Mouse (Mus musculus): ENCODE results near the gene Dkkl1.
"Not testable (repeated sequence)": the region's sequence is repeated elsewhere in the genome, so short reads cannot be mapped to it uniquely, and the experiment has no call there.

DNA sequence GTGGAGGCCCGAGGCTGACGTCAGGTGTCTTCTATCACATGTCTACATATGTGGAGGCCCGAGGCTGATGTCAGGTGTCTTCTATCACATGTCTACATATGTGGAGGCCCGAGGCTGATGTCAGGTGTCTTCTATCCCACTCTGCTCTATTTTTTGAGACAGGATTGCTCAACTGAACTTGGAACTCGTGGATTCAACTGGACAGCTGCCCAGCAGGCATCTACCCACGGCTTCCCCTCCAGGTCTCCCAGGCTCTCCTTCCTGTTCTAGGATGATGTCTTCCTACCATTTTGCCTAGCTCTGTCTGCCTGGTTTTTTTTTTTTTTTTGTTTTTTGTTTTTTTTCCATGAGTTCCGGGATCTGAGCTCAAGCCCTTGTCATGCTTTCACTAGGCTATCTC is 43.9 kb upstream of the Dkkl1 start:
- not testable (repeated sequence) for TF ChIP-seq CTCF (IDR thresholded peaks at IDR 0.05; ENCODE audit: borderline replicate concordance, insufficient read depth, low read length); POLR2A (IDR thresholded peaks at IDR 0.05; ENCODE audit: low read depth, low read length)

Data from embryonic fibroblast, embryonic 13.5 days (primary cell).